Mouse (Mus musculus): Measurements from ENCODE around the gene Tmem169. TPM values are rescaled to one million over a fixed set of nuclear protein-coding genes. Genes with fewer than 3 reads are reported as not detected.

Tmem169 gene
- polyA plus RNA-seq, 1 experiment from 2014 or later = 4.7 TPM

DNA sequence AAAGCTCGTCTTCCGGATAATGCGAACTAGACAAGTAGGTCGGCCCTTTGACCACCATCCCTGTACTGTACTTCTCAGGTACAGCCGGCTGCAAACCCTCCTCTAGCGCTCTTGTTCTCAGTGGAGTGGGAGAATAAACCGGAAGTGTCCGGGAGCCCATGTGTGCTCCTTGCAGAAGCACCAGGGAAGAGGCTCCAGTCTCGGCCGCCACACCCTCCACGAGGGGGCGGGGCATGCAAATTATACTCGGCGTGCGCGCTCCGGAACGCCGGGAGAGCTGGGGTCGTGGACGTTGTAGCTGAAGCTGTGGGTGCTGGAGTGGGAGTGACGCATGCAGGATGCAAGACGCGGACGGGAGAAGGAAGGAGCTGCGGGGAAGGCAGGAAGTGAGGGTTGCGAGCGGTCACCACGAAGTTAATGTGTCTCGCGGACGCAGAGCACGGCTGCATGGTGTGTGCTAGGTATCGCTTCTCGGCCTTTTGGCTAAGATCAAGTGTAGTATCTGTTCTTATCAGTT is 29.6 kb upstream of the Tmem169 start:
- peak overlapping the region; percentile 92 for H3K27ac ChIP-seq
- no peaks in the 10 kb centered on the region; the same call in 1 of the 2 replicates for H3K36me3 ChIP-seq
- H3K27me3 ChIP-seq (ENCODE audit: low read depth, poor library complexity, severe bottlenecking) = no peaks in the 10 kb centered on the region
- peak; percentile 93 for DNase-seq (ENCODE audit: low spot score)
- peak overlapping the region; percentile 54 for H3K4me3 ChIP-seq
- WGBS = 1% methylated on average over 35 of the region's 35 CpGs
- no peaks in the 10 kb centered on the region for H3K9me3 ChIP-seq (replicated peaks)
- peaks cover 24% of the 10 kb centered on the region for H3K4me1 ChIP-seq

- H3K27me3 ChIP-seq (ENCODE audit: low read depth, poor library complexity, severe bottlenecking) = no peaks in the 10 kb centered on the region
- DNase-seq (ENCODE audit: low spot score) = peak; percentile 83
- no peaks in the 10 kb centered on the region for H3K9me3 ChIP-seq (replicated peaks)
- H3K4me1 ChIP-seq = peaks cover 24% of the 10 kb centered on the region
- 8% methylated on average over 15 of the region's 15 CpGs for WGBS
- no peaks in the 10 kb centered on the region; the same call in 1 of the 2 replicates for H3K36me3 ChIP-seq
- peak overlapping the region; percentile 54 for H3K4me3 ChIP-seq
- peak overlapping the region; percentile 92 for H3K27ac ChIP-seq
These were observed 28.9 kb upstream of the Tmem169 start for GRCm38 (mm10) chr1:72255062-72255853.

GRCm38 (mm10) chr1:72255854-72256175 is 28.4 kb upstream of the Tmem169 start:
- Histone ChIP-seq H3K4me3 (peak overlapping the region; percentile 54; the same call in 1 of the 2 replicates), H3K27ac (peak overlapping the region; percentile 74), H3K36me3 (no peaks in the 10 kb centered on the region; the same call in 1 of the 2 replicates), H3K4me1 (peaks cover 24% of the 10 kb centered on the region), H3K27me3 (ENCODE audit: low read depth, poor library complexity, severe bottlenecking) (no peaks in the 10 kb centered on the region), H3K9me3 (replicated peaks) (no peaks in the 10 kb centered on the region)
- 54% methylated on average over 11 of the region's 11 CpGs for WGBS
- no peak for DNase-seq (ENCODE audit: low spot score)

DNA sequence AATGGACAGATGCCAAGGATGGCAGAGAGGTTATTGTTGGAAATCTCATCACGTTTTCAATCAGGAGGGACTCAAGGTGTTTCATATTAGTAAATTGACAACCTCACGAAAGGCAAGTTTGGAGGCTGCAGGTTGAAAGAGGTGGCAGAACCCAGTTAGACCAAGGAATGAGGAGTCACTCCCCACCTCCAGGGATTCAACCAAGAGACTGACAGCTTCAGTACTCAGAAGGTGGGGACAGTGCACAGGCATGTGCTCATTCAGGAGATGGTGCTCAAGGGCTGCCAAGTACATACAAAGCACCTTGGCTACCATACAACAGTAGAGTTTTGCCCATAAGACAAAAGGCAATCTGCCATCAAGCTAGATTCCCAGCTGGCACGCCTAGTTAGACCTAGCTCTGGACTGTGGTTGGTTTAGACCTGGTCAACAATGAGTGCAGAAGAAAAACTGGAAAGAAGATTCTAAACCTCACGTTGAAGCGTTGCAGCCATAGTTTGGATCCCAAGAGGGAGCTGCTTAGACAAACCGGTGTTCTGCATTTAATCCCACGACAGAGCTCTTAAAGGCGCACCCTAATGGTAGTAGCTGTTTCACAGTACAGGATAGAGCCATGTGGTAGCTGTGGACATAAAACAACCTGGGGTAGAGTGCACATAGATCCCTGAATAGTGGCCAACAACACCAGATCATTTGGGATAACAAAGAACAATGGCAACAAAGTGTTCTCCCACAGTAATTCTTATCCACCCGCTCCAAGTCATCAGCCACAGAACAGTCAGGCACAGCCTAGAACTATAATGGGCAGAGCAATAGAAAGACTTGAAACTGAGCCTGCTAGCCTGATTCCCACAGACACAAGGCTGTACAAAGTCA is 27.6 kb upstream of the Tmem169 start:
- Histone ChIP-seq H3K4me3 (no peak overlapping the region), H3K27me3 (ENCODE audit: low read depth, poor library complexity, severe bottlenecking) (no peaks in the 10 kb centered on the region), H3K36me3 (peaks cover 1% of the 10 kb centered on the region; the same call in 1 of the 2 replicates), H3K9me3 (replicated peaks) (no peaks in the 10 kb centered on the region), H3K27ac (no peak overlapping the region), H3K4me1 (peaks cover 24% of the 10 kb centered on the region)
- no peak for DNase-seq (ENCODE audit: low spot score)
- 85% methylated on average over 9 of the region's 9 CpGs for WGBS

- peaks cover 27% of the 10 kb centered on the region for H3K36me3 ChIP-seq
These were observed 21.1 kb upstream of the Tmem169 start for GRCm38 (mm10) chr1:72263099-72263498.

GRCm38 (mm10) chr1:72278085-72278484 is 6.1 kb upstream of the Tmem169 start:
- peaks cover 41% of the 10 kb centered on the region for H3K36me3 ChIP-seq
- H3K9me3 ChIP-seq (replicated peaks) = no peaks in the 10 kb centered on the region
- no peaks in the 10 kb centered on the region for H3K4me1 ChIP-seq
- H3K4me3 ChIP-seq = no peak overlapping the region
- H3K27ac ChIP-seq = no peak overlapping the region
- WGBS = 96% methylated on average over 3 of the region's 3 CpGs
- H3K27me3 ChIP-seq (ENCODE audit: low read depth, poor library complexity, severe bottlenecking) = no peaks in the 10 kb centered on the region
- no peak for DNase-seq (ENCODE audit: low spot score)

More at GRCm38 (mm10) chr1:72263099-72263498, 21.1 kb upstream of the Tmem169 start:
- DNase-seq (ENCODE audit: low spot score) = no peak
- H3K9me3 ChIP-seq (replicated peaks) = no peaks in the 10 kb centered on the region
- 97% methylated on average over 3 of the region's 3 CpGs for WGBS
- H3K4me1 ChIP-seq = no peaks in the 10 kb centered on the region
- no peak overlapping the region for H3K27ac ChIP-seq
- no peak overlapping the region for H3K4me3 ChIP-seq
- no peaks in the 10 kb centered on the region for H3K27me3 ChIP-seq (ENCODE audit: low read depth, poor library complexity, severe bottlenecking)

- no peaks in the 10 kb centered on the region for H3K9me3 ChIP-seq (replicated peaks)
These were observed 1.6 kb upstream of the Tmem169 start for GRCm38 (mm10) chr1:72282604-72283003.

DNA sequence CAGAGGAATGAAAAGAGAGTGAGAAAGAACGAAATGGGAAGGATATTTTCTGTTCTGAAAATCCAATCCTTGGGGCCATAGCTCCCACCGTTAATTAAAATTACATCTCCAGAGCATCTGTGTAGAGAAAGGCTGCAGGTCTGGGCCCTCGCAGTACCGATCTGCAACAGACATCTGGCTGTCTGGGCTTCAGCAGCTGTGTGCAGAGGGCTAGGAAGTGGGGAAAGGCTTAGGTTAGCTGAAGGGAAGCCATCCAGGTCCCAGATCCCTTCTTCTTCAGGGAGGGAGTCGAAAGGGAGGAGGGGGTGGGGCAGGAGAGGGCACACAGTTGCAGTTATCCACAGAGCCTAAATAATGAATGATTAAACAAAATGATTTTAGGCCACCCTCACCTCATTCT is 370 bp downstream of the Tmem169 start:
- Histone ChIP-seq H3K27ac (peak overlapping the region; percentile 88), H3K4me3 (peak overlapping the region; percentile 68), H3K36me3 (no peaks in the 10 kb centered on the region), H3K4me1 (peaks cover 18% of the 10 kb centered on the region), H3K9me3 (replicated peaks) (no peaks in the 10 kb centered on the region), H3K27me3 (ENCODE audit: low read depth, poor library complexity, severe bottlenecking) (peaks cover 16% of the 10 kb centered on the region)
- WGBS = 9% methylated on average over 5 of the region's 5 CpGs
- DNase-seq (ENCODE audit: low spot score) = peak; percentile 47

More at GRCm38 (mm10) chr1:72282604-72283003, 1.6 kb upstream of the Tmem169 start:
- 79% methylated on average over 1 of the region's 1 CpGs for WGBS
- Histone ChIP-seq H3K27ac (no peak overlapping the region), H3K4me1 (peaks cover 18% of the 10 kb centered on the region), H3K36me3 (no peaks in the 10 kb centered on the region), H3K27me3 (ENCODE audit: low read depth, poor library complexity, severe bottlenecking) (peaks cover 16% of the 10 kb centered on the region), H3K4me3 (no peak overlapping the region)
- no peak for DNase-seq (ENCODE audit: low spot score)

DNA sequence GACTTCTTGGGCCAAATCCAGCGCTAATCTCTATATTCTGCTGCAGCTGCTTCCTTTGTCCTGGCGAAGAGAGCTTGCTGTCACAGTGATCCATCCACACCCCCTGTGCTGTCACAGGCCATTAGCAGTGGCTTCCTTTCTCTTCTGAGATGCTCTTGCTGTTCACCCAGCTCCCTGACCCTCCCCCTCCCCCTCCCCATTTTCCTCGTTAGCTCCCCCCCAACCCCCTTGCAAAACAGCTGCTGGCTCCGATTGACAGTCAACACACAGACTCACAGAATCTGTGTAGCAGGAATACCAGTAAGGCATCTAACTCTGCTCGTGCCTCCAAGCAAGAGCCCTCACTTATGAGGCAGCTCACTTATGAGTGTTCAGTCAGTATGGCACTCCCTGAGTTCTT is 2.7 kb downstream of the Tmem169 start:
- H3K4me1 ChIP-seq = peaks cover 18% of the 10 kb centered on the region
- H3K27me3 ChIP-seq (ENCODE audit: low read depth, poor library complexity, severe bottlenecking) = peaks cover 16% of the 10 kb centered on the region
- no peaks in the 10 kb centered on the region for H3K36me3 ChIP-seq
- H3K9me3 ChIP-seq (replicated peaks) = no peaks in the 10 kb centered on the region
- no peak for DNase-seq (ENCODE audit: low spot score)
- H3K27ac ChIP-seq = no peak overlapping the region
- WGBS = 46% methylated on average over 5 of the region's 5 CpGs
- H3K4me3 ChIP-seq = no peak overlapping the region

DNA sequence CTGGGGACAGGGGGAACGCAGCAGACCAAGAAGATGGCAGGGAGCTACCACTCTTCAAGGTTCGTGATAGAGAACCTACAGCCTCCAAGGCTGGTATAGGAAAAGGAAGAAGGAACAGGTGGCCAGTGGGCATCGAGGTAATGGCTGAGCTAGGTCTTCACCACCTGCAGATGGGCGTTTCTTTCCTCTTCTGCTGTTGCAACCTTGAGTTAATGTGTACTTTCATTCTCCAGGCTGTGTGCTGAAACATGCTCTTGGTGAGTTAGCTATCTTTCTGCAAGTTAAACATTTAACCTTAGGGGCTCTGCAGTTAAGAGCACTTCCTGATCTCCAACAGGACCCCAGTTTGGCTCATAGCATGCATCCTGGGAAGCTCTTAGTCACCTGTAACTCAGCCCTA is 3.7 kb downstream of the Tmem169 start:
- no peak overlapping the region for H3K4me3 ChIP-seq
- H3K36me3 ChIP-seq = no peaks in the 10 kb centered on the region
- DNase-seq (ENCODE audit: low spot score) = no peak
- WGBS = 92% methylated on average over 4 of the region's 4 CpGs
- no peak overlapping the region for H3K27ac ChIP-seq
- peaks cover 18% of the 10 kb centered on the region for H3K4me1 ChIP-seq
- H3K27me3 ChIP-seq (ENCODE audit: low read depth, poor library complexity, severe bottlenecking) = peaks cover 16% of the 10 kb centered on the region
- no peaks in the 10 kb centered on the region for H3K9me3 ChIP-seq (replicated peaks)

DNA sequence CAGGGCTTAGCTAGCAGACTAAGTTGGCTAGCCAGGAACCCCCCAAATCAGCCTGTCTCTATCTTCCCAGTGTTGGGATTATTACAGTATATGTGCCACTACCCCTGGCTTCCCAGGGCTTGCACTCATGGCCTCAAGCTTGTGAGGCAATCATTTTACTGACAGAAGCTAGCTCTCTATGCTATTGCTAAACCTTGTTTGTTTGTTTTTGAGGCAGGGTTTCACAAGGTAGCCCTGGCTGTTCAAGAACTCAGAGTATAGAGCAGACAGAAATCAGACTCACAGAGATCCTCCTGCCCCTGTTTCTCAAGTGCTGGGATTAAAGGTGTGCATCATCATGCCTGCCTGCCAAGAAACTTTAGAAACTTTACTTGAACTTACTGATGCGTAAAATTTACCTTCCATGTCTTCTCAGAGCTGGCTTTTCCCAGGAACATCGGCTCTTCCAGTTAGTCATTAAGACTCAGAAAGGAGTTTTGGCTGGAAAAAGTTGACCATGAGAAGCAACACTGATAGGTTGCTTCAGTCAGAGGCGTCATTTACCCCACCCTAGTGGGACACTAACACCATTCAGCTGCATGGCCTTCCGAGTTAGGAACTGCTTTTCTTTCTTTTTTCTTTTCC is 4.5 kb downstream of the Tmem169 start:
- 93% methylated on average over 4 of the region's 4 CpGs for WGBS
- no peak overlapping the region for H3K4me3 ChIP-seq
- peaks cover 16% of the 10 kb centered on the region for H3K27me3 ChIP-seq (ENCODE audit: low read depth, poor library complexity, severe bottlenecking)
- H3K36me3 ChIP-seq = no peaks in the 10 kb centered on the region
- H3K9me3 ChIP-seq (replicated peaks) = no peaks in the 10 kb centered on the region
- H3K4me1 ChIP-seq = peaks cover 18% of the 10 kb centered on the region
- no peak for DNase-seq (ENCODE audit: low spot score)
- no peak overlapping the region for H3K27ac ChIP-seq

DNA sequence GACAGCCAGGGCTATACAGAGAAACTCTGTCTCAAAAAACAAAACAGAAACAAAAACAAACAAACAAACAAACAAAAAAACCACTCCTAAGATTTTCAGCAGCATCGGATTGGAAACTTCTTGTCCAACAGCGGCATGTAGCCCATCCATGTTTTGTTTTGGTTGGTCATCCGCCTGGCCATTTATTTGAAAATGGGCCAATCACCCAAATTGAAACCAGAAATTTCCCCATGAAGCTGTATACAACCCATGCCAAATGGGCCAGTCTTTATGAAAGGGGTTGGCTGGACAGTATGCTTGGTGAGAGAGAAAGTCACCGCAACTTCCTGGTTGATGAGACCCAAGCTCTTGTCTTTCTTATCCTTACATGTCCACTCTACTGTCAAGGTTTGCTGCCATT is 6.7 kb downstream of the Tmem169 start:
- Histone ChIP-seq H3K27ac (no peak overlapping the region), H3K4me1 (peaks cover 8% of the 10 kb centered on the region), H3K36me3 (no peaks in the 10 kb centered on the region), H3K27me3 (ENCODE audit: low read depth, poor library complexity, severe bottlenecking) (0 out of 2 replicates have a peak, but pooled peaks cover 2% of the 10 kb centered on the region), H3K9me3 (replicated peaks) (no peaks in the 10 kb centered on the region), H3K4me3 (no peak overlapping the region)
- 97% methylated on average over 4 of the region's 4 CpGs for WGBS
- DNase-seq (ENCODE audit: low spot score) = no peak
